Mouse (Mus musculus) spleen, adult 2 months (tissue): ENCODE measurements around the gene Spa17. TPM values are rescaled to one million over a fixed set of nuclear protein-coding genes. Genes with fewer than 3 reads are reported as not detected.
A peak's percentile ranks its signal among the peaks of the same experiment; 100 is the strongest.

Source experiments
- DNase-seq, 2 experiments: peaks; one replicate each; pipeline versions ENCODE4 v3.0.0 to v3.0.0-alpha.2; 2012 to 2021; ENCODE audit warnings: low spot score in 2 of 2, low read depth in 1 of 2
- H3K27ac ChIP-seq: fragments of 200-500 bp; 2 replicates; pipeline ENCODE4 v1.5.1; 2012; ENCODE audit warnings: low read length, inconsistent platforms; ENCODE audit not compliant: insufficient read depth
- H3K27me3 ChIP-seq: fragments of 200-500 bp; 2 replicates; pipeline ENCODE4 v1.6.1; 2012; ENCODE audit warnings: mild to moderate bottlenecking, moderate library complexity, low read length, inconsistent platforms; ENCODE audit not compliant: control insufficient read depth, insufficient read depth
- H3K36me3 ChIP-seq: fragments of 200-500 bp; 2 replicates; pipeline ENCODE4 v1.6.1; 2012; ENCODE audit warnings: mild to moderate bottlenecking, low read length, inconsistent platforms; ENCODE audit not compliant: control insufficient read depth, insufficient read depth
- H3K4me1 ChIP-seq: fragments of 200-500 bp; 2 replicates; pipeline ENCODE4 v1.6.1; 2011; ENCODE audit warnings: inconsistent platforms; ENCODE audit not compliant: control insufficient read depth, insufficient read depth, insufficient read length
- H3K4me3 ChIP-seq: fragments of 200-500 bp; 2 replicates; pipeline ENCODE4 v1.5.1; 2011; ENCODE audit warnings: mild to moderate bottlenecking, inconsistent platforms; ENCODE audit not compliant: insufficient read depth, insufficient read length; ENCODE audit errors: extremely low read depth
- CTCF ChIP-seq: fragments of 200-500 bp; IDR thresholded peaks from 2 replicates; pipeline ENCODE4 v1.5.1; 2011; ENCODE audit warnings: mild to moderate bottlenecking, inconsistent platforms; ENCODE audit not compliant: insufficient read depth, insufficient read length, insufficient replicate concordance; ENCODE audit errors: extremely low read depth
- POLR2A ChIP-seq: fragments of 200-500 bp; IDR thresholded peaks from 2 replicates; pipeline ENCODE4 v1.6.1; 2011; ENCODE audit warnings: low read depth, low read length, inconsistent platforms
- WGBS: fragments of 180-500 bp; shearing (Covaris S2); methylation state at CpG from one replicate; pipeline ENCODE4 v1.1.7; 2018; 5-methylcytosine and 5-hydroxymethylcytosine counted together
- polyA plus RNA-seq: library from polyadenylated mRNA; depleted of rRNA; stranded (reverse); fragments of >200 nt; gene quantifications from 2 replicates; pipeline ENCODE4 v1.2.3, GENCODE M21; 2012

Spa17 gene
- polyA plus RNA-seq, 1 experiment = 0.21 TPM

DNA sequence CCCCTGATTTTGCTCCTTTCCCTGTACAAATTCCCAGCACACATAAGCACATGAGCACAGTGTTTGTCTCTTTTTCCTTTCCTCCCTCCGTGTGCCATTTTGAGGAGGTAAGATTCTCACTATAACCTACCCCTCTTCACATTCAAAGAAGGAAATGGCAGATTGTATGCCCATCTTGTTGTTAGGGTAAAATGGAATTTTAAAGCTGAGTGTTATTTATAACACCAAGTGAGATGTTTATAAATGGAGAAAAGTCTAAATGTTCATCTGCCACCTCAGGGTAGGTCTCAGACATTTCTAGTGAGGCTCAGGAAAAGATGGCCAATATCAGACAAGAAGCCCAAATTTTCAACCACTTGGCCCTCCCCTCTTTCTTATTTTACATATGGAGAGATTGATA, 11.0 kb upstream of the Spa17 start:
- no peaks in the 10 kb centered on the region for H3K27me3 ChIP-seq
- TF ChIP-seq CTCF = no peak
- no peak for TF ChIP-seq POLR2A
- H3K4me1 ChIP-seq = peaks cover 4% of the 10 kb centered on the region; the same call in 1 of the 2 replicates
- WGBS = 91% methylated on average over 1 of the region's 1 CpGs
- peaks cover 5% of the 10 kb centered on the region for H3K36me3 ChIP-seq
- no peak for DNase-seq
- H3K27ac ChIP-seq = no peak overlapping the region
- no peak overlapping the region for H3K4me3 ChIP-seq

GRCm38 (mm10) chr9:37623981-37624380, 10.5 kb upstream of the Spa17 start:
- peaks cover 4% of the 10 kb centered on the region; the same call in 1 of the 2 replicates for H3K4me1 ChIP-seq
- no peak overlapping the region for H3K27ac ChIP-seq
- no peak for TF ChIP-seq POLR2A
- TF ChIP-seq CTCF = no peak
- no peak for DNase-seq
- H3K27me3 ChIP-seq = no peaks in the 10 kb centered on the region
- WGBS = 91% methylated on average over 3 of the region's 3 CpGs
- H3K4me3 ChIP-seq = no peak overlapping the region
- H3K36me3 ChIP-seq = peaks cover 5% of the 10 kb centered on the region

GRCm38 (mm10) chr9:37621290-37621689, 7.8 kb upstream of the Spa17 start:
- DNase-seq = no peak
- WGBS = 92% methylated on average over 6 of the region's 6 CpGs
- no peak overlapping the region for H3K27ac ChIP-seq
- H3K27me3 ChIP-seq = no peaks in the 10 kb centered on the region
- H3K4me1 ChIP-seq = peaks cover 3% of the 10 kb centered on the region; the same call in 1 of the 2 replicates
- TF ChIP-seq CTCF (no peak), POLR2A (no peak)
- H3K4me3 ChIP-seq = no peak overlapping the region
- H3K36me3 ChIP-seq = peaks cover 5% of the 10 kb centered on the region

DNA sequence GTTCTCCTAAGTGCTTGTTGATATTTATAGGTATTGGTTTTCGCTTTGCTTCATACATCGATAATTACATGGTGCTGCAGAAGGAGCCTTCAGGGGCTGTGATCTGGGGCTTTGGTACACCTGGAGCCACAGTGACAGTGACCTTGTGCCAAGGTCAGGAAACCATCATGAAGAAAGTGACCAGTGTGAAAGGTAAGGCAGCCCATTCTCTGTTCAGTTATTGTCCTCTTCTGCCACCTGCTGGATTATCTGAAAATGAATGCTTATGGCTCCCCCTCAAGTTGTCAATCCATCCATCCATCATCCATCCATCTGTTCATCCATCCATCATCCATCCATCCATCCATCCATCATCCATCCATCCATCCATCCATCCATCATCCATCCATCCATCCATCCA, 3.2 kb upstream of the Spa17 start:
- TF ChIP-seq POLR2A (no peak), CTCF (peak; percentile 48; the same call in 1 of the 2 replicates)
- DNase-seq = peak; percentile 10 to 14
- Histone ChIP-seq H3K4me3 (no peak overlapping the region), H3K27ac (no peak overlapping the region), H3K4me1 (peaks cover 6% of the 10 kb centered on the region; the same call in 1 of the 2 replicates), H3K27me3 (no peaks in the 10 kb centered on the region), H3K36me3 (no peaks in the 10 kb centered on the region)
- 65% methylated on average over 2 of the region's 2 CpGs for WGBS

GRCm38 (mm10) chr9:37615220-37615619, 1.7 kb upstream of the Spa17 start:
- Histone ChIP-seq H3K4me3 (no peak overlapping the region), H3K27ac (no peak overlapping the region), H3K4me1 (peaks cover 6% of the 10 kb centered on the region; the same call in 1 of the 2 replicates), H3K27me3 (no peaks in the 10 kb centered on the region), H3K36me3 (no peaks in the 10 kb centered on the region)
- WGBS = 93% methylated on average over 5 of the region's 5 CpGs
- DNase-seq = no peak
- TF ChIP-seq CTCF (no peak), POLR2A (no peak)

GRCm38 (mm10) chr9:37614316-37614715, 794 bp upstream of the Spa17 start:
- no peaks in the 10 kb centered on the region for H3K36me3 ChIP-seq
- peaks cover 6% of the 10 kb centered on the region; the same call in 1 of the 2 replicates for H3K4me1 ChIP-seq
- no peak overlapping the region for H3K27ac ChIP-seq
- no peaks in the 10 kb centered on the region for H3K27me3 ChIP-seq
- TF ChIP-seq POLR2A (no peak), CTCF (no peak)
- H3K4me3 ChIP-seq = no peak overlapping the region
- DNase-seq = no peak

DNA sequence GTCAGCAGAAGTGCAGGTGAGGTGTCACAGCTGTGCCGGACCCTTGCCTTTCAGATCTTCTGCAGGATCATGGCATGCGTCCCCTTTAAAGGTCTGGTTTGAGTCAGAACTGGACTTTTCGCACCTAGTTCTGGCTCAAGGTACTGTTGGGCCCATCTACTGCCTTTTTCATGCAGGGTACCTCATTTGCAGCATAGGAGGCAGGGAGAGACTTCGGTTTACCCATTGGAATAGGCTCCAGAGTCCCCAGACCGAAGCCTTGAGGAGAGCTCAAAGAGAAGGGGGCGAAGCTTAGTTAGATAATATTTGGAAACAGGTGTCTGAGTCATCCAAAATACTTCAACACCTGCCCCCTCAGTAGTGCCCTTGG, 374 bp upstream of the Spa17 start:
- Histone ChIP-seq H3K27ac (peak overlapping the region; percentile 15; the same call in 1 of the 2 replicates), H3K27me3 (no peaks in the 10 kb centered on the region), H3K36me3 (no peaks in the 10 kb centered on the region), H3K4me3 (peak overlapping the region; percentile 63), H3K4me1 (peaks cover 6% of the 10 kb centered on the region; the same call in 1 of the 2 replicates)
- 23% methylated on average over 6 of the region's 6 CpGs for WGBS
- no peak for DNase-seq
- TF ChIP-seq CTCF (no peak), POLR2A (no peak)
